Mouse (Mus musculus) kidney, adult 2 months (tissue): Measurements from ENCODE around the gene Hnrnpl. TPM values are rescaled to one million over a fixed set of nuclear protein-coding genes. Genes with fewer than 3 reads are reported as not detected.
A peak's percentile ranks its signal among the peaks of the same experiment; 100 is the strongest.

ENCODE experiments used
- DNase-seq: peaks from one replicate; pipeline ENCODE4 v3.0.0; 2021
- H3K27ac ChIP-seq: fragments of 200-500 bp; 2 replicates; pipeline ENCODE4 v1.5.1; 2012; ENCODE audit warnings: low read depth, low read length, control low read depth, inconsistent platforms; ENCODE audit not compliant: insufficient read depth
- H3K27me3 ChIP-seq: fragments of 200-500 bp; replicated peaks from 2 replicates; pipeline ENCODE4 v1.6.1; 2012; ENCODE audit warnings: mild to moderate bottlenecking, moderate library complexity, low read length, inconsistent platforms; ENCODE audit not compliant: control insufficient read depth, insufficient read depth
- H3K36me3 ChIP-seq: fragments of 200-500 bp; 2 replicates; pipeline ENCODE4 v1.6.1; 2012; ENCODE audit warnings: mild to moderate bottlenecking, moderate library complexity, low read length, inconsistent platforms; ENCODE audit not compliant: control insufficient read depth, insufficient read depth
- H3K4me1 ChIP-seq: fragments of 200-500 bp; 2 replicates; pipeline ENCODE4 v1.6.1; 2011; ENCODE audit warnings: low read length; ENCODE audit not compliant: control insufficient read depth, insufficient read depth
- H3K4me3 ChIP-seq: fragments of 200-500 bp; 2 replicates; pipeline ENCODE4 v1.5.1; 2011; ENCODE audit warnings: mild to moderate bottlenecking, low read depth, low read length, control low read depth; ENCODE audit not compliant: insufficient read depth
- CTCF ChIP-seq: fragments of 200-500 bp; conservative IDR thresholded peaks from 2 replicates; pipeline ENCODE4 v1.5.1; 2011; ENCODE audit warnings: low read depth, mild to moderate bottlenecking, control low read depth, low read length, moderate library complexity, mixed read lengths; ENCODE audit not compliant: insufficient read depth, insufficient read length
- POLR2A ChIP-seq: fragments of 200-500 bp; IDR thresholded peaks from one replicate; pipeline ENCODE4 v1.6.1; 2011; ENCODE audit warnings: low read depth, low read length, control low read depth
- WGBS: fragments of 180-500 bp; shearing (Covaris S2); methylation state at CpG from one replicate; pipeline ENCODE4 v1.1.7; 2018; 5-methylcytosine and 5-hydroxymethylcytosine counted together
- polyA plus RNA-seq: library from polyadenylated mRNA; depleted of rRNA; stranded (reverse); fragments of >200 nt; gene quantifications from 2 replicates; pipeline ENCODE4 v1.2.3, GENCODE M21; 2012

Gene Hnrnpl
- polyA plus RNA-seq, 1 experiment, result 214 TPM

GRCm38 (mm10) chr7:28829821-28830220, 21.5 kb downstream of the Hnrnpl start:
- Histone ChIP-seq H3K27ac (no peak overlapping the region), H3K4me1 (peaks cover 8% of the 10 kb centered on the region), H3K4me3 (no peak overlapping the region), H3K36me3 (peaks cover 8% of the 10 kb centered on the region), H3K27me3 (no peaks in the 10 kb centered on the region)
- 78% methylated on average over 8 of the region's 8 CpGs for WGBS
- DNase-seq, result peak; percentile 64
- no peak for TF ChIP-seq CTCF
- TF ChIP-seq POLR2A, result no peak

GRCm38 (mm10) chr7:28830981-28831380, 22.6 kb downstream of the Hnrnpl start:
- 88% methylated on average over 5 of the region's 5 CpGs for WGBS
- Histone ChIP-seq H3K4me3 (no peak overlapping the region), H3K27me3 (no peaks in the 10 kb centered on the region), H3K36me3 (peaks cover 8% of the 10 kb centered on the region), H3K27ac (no peak overlapping the region), H3K4me1 (peaks cover 8% of the 10 kb centered on the region)
- no peak for TF ChIP-seq POLR2A
- no peak for TF ChIP-seq CTCF
- no peak for DNase-seq

GRCm38 (mm10) chr7:28831411-28832125, 23.2 kb downstream of the Hnrnpl start:
- TF ChIP-seq POLR2A (no peak), CTCF (no peak)
- DNase-seq, result peak; percentile 17
- 79% methylated on average over 17 of the region's 17 CpGs for WGBS
- H3K4me1 ChIP-seq, result peaks cover 8% of the 10 kb centered on the region
- H3K27me3 ChIP-seq, result no peaks in the 10 kb centered on the region
- peaks cover 8% of the 10 kb centered on the region for H3K36me3 ChIP-seq
- no peak overlapping the region for H3K27ac ChIP-seq
- H3K4me3 ChIP-seq, result no peak overlapping the region

- TF ChIP-seq POLR2A (no peak), CTCF (no peak)
- H3K4me1 ChIP-seq, result peaks cover 11% of the 10 kb centered on the region
- H3K27me3 ChIP-seq, result no peaks in the 10 kb centered on the region
- no peak overlapping the region; the same call in 1 of the 2 replicates for H3K27ac ChIP-seq
- 50% methylated on average over 6 of the region's 6 CpGs for WGBS
- peaks cover 8% of the 10 kb centered on the region for H3K36me3 ChIP-seq
- no peak for DNase-seq
- no peak overlapping the region for H3K4me3 ChIP-seq
Measured at GRCm38 (mm10) chr7:28832137-28832536, 23.8 kb downstream of the Hnrnpl start.

- peaks cover 6% of the 10 kb centered on the region for H3K36me3 ChIP-seq
- TF ChIP-seq CTCF (no peak), POLR2A (no peak)
- DNase-seq, result no peak
- WGBS, result 87% methylated on average over 6 of the region's 6 CpGs
- H3K27me3 ChIP-seq, result no peaks in the 10 kb centered on the region
- peaks cover 9% of the 10 kb centered on the region for H3K4me1 ChIP-seq
- H3K4me3 ChIP-seq, result no peak within 1 kb of the TSS
- H3K27ac ChIP-seq, result no peak within 1 kb of the TSS
Measured at GRCm38 (mm10) chr7:28833723-28834347, 25.5 kb downstream of the Hnrnpl start, which contains the start of gene Lgals4. Lgals4 (plus strand) TSS chr7:28833854.

GRCm38 (mm10) chr7:28836936-28837335, 28.6 kb downstream of the Hnrnpl start:
- H3K4me1 ChIP-seq, result peaks cover 9% of the 10 kb centered on the region
- TF ChIP-seq CTCF (no peak), POLR2A (no peak)
- peak; percentile 78 for DNase-seq
- no peaks in the 10 kb centered on the region for H3K27me3 ChIP-seq
- H3K4me3 ChIP-seq, result no peak overlapping the region
- peaks cover 1% of the 10 kb centered on the region; the same call in 1 of the 2 replicates for H3K36me3 ChIP-seq
- no peak overlapping the region for H3K27ac ChIP-seq
- 62% methylated on average over 5 of the region's 5 CpGs for WGBS

- Histone ChIP-seq H3K36me3 (no peaks in the 10 kb centered on the region), H3K4me3 (no peak overlapping the region), H3K4me1 (peaks cover 5% of the 10 kb centered on the region; the same call in 1 of the 2 replicates), H3K27me3 (no peaks in the 10 kb centered on the region), H3K27ac (no peak overlapping the region)
- 78% methylated on average over 9 of the region's 9 CpGs for WGBS
- TF ChIP-seq CTCF (no peak), POLR2A (no peak)
- no peak for DNase-seq
Measured at GRCm38 (mm10) chr7:28838331-28838730, 30.0 kb downstream of the Hnrnpl start.
